Mouse (Mus musculus): ENCODE data around the gene Proser2. TPM values are rescaled to one million over a fixed set of nuclear protein-coding genes. Genes with fewer than 3 reads are reported as not detected.

The Proser2 gene
- polyA plus RNA-seq (2012; rRNA removed), result 1.6 and 2.1 TPM in 2 replicates
- polyA plus RNA-seq (2014; fragmentation: Nextera tagmentation; extraction: Ambion mirVana), result 3.0 and 3.6 TPM in 2 replicates

DNA sequence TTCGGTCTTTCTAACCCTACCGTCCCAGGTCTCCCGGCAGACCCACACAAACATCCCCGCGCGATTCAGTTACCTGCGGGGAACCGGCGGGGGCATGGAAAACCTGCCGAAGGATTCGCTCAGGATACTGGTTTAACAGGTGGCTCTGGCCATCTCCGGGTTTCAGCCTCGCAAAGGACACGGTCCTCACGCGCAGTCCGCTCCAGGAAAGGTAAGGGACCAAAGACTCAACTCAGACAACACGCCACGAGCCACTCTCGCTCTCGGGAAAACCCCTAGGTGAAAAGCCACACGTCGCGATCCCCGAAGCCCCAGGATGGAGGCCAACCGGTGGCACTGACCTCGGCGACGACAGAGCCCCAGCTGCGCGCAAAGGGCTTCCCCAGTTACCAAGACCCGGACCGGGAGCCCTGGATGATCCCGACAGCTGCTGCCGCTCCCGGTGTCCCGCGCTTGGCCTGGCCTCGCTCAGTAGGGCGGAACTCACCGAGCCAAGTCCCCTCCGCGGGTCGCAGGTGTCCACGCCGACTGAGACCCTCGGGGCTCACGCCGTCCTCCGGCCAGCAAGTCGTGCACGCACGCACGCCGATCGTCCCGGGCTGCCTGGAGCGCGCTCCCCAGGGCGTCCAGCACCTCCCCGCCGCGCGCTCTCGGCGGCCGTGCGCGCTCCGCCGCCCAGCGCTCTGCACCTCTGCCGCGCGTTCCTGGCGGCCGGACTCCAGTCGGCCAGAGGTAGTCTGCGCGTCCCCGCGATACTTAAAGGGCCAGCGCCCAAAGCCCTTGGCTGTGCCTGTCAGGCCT lies at the start of gene Proser2:
Proser2 (minus strand) TSS at position 657 of the 801 bp plus-strand sequence.
- Histone ChIP-seq H3K9me3 (ENCODE audit: control insufficient read depth, low read length) (no peaks in the 10 kb centered on the region), H3K4me3 (ENCODE audit: insufficient read depth in 1 of 2, low read depth in 2 of 2, low read length in 2 of 2) (peak within 1 kb of the TSS; percentile 53 to 61), H3K36me3 (replicated peaks; ENCODE audit: control insufficient read depth, insufficient read depth, low read depth) (no peaks in the 10 kb centered on the region), H3K4me1 (replicated peaks; ENCODE audit: control insufficient read depth in 2 of 2, insufficient read depth in 2 of 2, low read length in 1 of 2) (peaks cover 0 to 5% of the 10 kb centered on the region in 2 experiments; a peak in 1 of 4 replicates), H3K9ac (replicated peaks) (no peak within 1 kb of the TSS), H3K27ac (no peak within 1 kb of the TSS), H3K27me3 (ENCODE audit: control insufficient read depth, insufficient read depth, low read length) (peaks cover 32% of the 10 kb centered on the region), H3K4me2 (ENCODE audit: low read depth) (peak within 1 kb of the TSS; percentile 74)
- DNase-seq (ENCODE audit: low read depth in 3 of 3, low spot score in 3 of 3), result peak; percentile 24 to 29 (median 28)
- under 1% methylated on average over 83 of the region's 83 CpGs for WGBS (ENCODE audit: insufficient replicate concordance)
- TF ChIP-seq EP300 (IDR thresholded peaks at IDR 0.05; ENCODE audit: low read depth), result no peak
- TF ChIP-seq CTCF (IDR thresholded peaks at IDR 0.05; ENCODE audit: low read depth), result no peak
- peak; percentile 82 for ATAC-seq (ENCODE audit: insufficient read depth)

- Histone ChIP-seq H3K4me1 (replicated peaks; ENCODE audit: control insufficient read depth in 2 of 2, insufficient read depth in 2 of 2, low read length in 1 of 2) (no peaks in the 10 kb centered on the region), H3K9ac (replicated peaks) (no peak overlapping the region), H3K9me3 (ENCODE audit: control insufficient read depth, low read length) (no peaks in the 10 kb centered on the region), H3K27ac (no peak overlapping the region), H3K36me3 (replicated peaks; ENCODE audit: control insufficient read depth, insufficient read depth, low read depth) (no peaks in the 10 kb centered on the region), H3K27me3 (ENCODE audit: control insufficient read depth, insufficient read depth, low read length) (no peaks in the 10 kb centered on the region), H3K4me3 (ENCODE audit: insufficient read depth in 1 of 2, low read depth in 2 of 2, low read length in 2 of 2) (no peak overlapping the region), H3K4me2 (ENCODE audit: low read depth) (no peak overlapping the region)
- no peak for TF ChIP-seq EP300 (IDR thresholded peaks at IDR 0.05; ENCODE audit: low read depth)
- no peak for TF ChIP-seq CTCF (IDR thresholded peaks at IDR 0.05; ENCODE audit: low read depth)
- 82% methylated on average over 1 of the region's 1 CpGs for WGBS (ENCODE audit: insufficient replicate concordance)
- no peak for ATAC-seq (ENCODE audit: insufficient read depth)
- no peak for DNase-seq (ENCODE audit: low read depth in 3 of 3, low spot score in 3 of 3)
These were observed 49.7 kb upstream of the Proser2 start for GRCm38 (mm10) chr2:6179749-6180117.

DNA sequence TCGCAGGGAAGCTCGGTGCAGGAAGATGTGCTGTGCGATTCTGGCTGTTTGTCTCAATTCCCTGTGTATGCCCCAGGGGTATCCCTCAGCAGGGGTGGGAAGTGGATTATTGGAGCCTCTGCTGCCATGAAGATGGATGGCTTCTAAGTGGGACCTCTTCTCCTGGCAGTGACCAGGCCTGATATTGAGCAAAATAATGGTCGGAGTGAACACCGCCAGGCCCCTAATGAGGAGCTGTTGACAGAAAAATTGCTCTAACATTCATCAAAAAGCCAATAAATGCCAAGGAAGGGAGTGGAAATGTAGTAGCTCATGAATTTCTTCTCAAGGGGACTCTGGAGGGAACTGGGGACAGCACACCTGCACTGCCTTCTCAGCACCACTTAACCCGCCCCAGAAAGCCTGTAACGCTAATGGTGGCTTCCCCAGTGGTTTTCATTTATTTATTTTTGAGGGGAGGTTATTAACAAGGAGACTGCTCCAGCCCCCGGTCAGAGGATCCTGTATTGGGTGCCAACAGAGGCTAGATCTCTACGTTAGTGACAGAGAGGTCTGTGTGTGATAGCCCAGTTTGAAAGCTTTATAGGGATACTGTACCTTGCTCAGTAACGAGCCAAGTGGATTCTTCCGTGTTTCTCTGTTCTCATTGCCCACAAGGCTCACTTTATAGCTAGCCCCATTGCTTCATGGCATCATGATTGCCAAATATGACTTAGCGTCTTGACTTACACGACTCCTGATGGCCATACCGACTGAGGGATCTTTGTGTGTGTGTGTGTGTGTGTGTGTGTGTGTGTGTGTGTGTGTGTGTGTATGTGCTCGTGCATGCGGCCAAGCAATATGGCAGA lies 49.1 kb upstream of the Proser2 start:
- no peak for TF ChIP-seq EP300 (IDR thresholded peaks at IDR 0.05; ENCODE audit: low read depth)
- no peak for TF ChIP-seq CTCF (IDR thresholded peaks at IDR 0.05; ENCODE audit: low read depth)
- ATAC-seq (ENCODE audit: insufficient read depth) (no peak), DNase-seq (ENCODE audit: low read depth in 3 of 3, low spot score in 3 of 3) (no peak)
- 74% methylated on average over 16 of the region's 16 CpGs for WGBS (ENCODE audit: insufficient replicate concordance)
- no peaks in the 10 kb centered on the region for H3K36me3 ChIP-seq (replicated peaks; ENCODE audit: control insufficient read depth, insufficient read depth, low read depth)
- no peak overlapping the region for H3K4me3 ChIP-seq (ENCODE audit: insufficient read depth in 1 of 2, low read depth in 2 of 2, low read length in 2 of 2)
- H3K4me1 ChIP-seq (replicated peaks; ENCODE audit: control insufficient read depth in 2 of 2, insufficient read depth in 2 of 2, low read length in 1 of 2), result no peaks in the 10 kb centered on the region
- H3K9ac ChIP-seq (replicated peaks), result no peak overlapping the region
- H3K4me2 ChIP-seq (ENCODE audit: low read depth), result no peak overlapping the region
- H3K27me3 ChIP-seq (ENCODE audit: control insufficient read depth, insufficient read depth, low read length), result no peaks in the 10 kb centered on the region
- no peak overlapping the region for H3K27ac ChIP-seq
- H3K9me3 ChIP-seq (ENCODE audit: control insufficient read depth, low read length), result no peaks in the 10 kb centered on the region

DNA sequence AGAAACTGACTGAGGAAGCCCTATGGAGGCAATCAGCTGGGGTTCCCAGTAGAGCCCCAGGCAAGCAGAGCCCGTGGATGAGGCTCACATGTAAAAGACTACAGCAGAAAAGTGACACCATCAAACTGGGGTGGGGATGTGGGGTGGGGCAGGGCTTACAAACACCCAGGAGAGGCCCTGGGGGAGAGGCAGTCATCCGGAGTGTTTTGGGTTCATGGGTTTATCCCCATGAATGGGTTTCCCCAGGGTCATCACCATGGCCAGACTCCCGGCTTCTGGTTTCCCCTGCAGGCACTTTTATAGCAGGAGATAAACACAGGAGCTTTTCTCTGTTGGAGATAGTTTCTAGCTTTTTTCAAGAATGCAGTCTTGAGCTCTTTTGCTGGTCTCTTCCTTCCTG lies 43.0 kb upstream of the Proser2 start:
- no peak overlapping the region for H3K4me2 ChIP-seq (ENCODE audit: low read depth)
- no peaks in the 10 kb centered on the region for H3K4me1 ChIP-seq (replicated peaks; ENCODE audit: control insufficient read depth in 2 of 2, insufficient read depth in 2 of 2, low read length in 1 of 2)
- no peak overlapping the region for H3K9ac ChIP-seq (replicated peaks)
- ATAC-seq (ENCODE audit: insufficient read depth) (no peak), DNase-seq (ENCODE audit: low read depth in 3 of 3, low spot score in 3 of 3) (no peak)
- no peaks in the 10 kb centered on the region for H3K9me3 ChIP-seq (ENCODE audit: control insufficient read depth, low read length)
- TF ChIP-seq EP300 (IDR thresholded peaks at IDR 0.05; ENCODE audit: low read depth), result no peak
- TF ChIP-seq CTCF (IDR thresholded peaks at IDR 0.05; ENCODE audit: low read depth), result no peak
- H3K4me3 ChIP-seq (ENCODE audit: insufficient read depth in 1 of 2, low read depth in 2 of 2, low read length in 2 of 2), result no peak overlapping the region
- no peaks in the 10 kb centered on the region for H3K36me3 ChIP-seq (replicated peaks; ENCODE audit: control insufficient read depth, insufficient read depth, low read depth)
- H3K27ac ChIP-seq, result no peak overlapping the region
- H3K27me3 ChIP-seq (ENCODE audit: control insufficient read depth, insufficient read depth, low read length), result no peaks in the 10 kb centered on the region
- WGBS (ENCODE audit: insufficient replicate concordance), result 48% methylated on average over 3 of the region's 3 CpGs

- no peaks in the 10 kb centered on the region for H3K27me3 ChIP-seq (ENCODE audit: control insufficient read depth, insufficient read depth, low read length)
- H3K9ac ChIP-seq (replicated peaks), result no peak overlapping the region
- no peak overlapping the region for H3K4me2 ChIP-seq (ENCODE audit: low read depth)
- H3K9me3 ChIP-seq (ENCODE audit: control insufficient read depth, low read length), result no peaks in the 10 kb centered on the region
- no peak for TF ChIP-seq EP300 (IDR thresholded peaks at IDR 0.05; ENCODE audit: low read depth)
- no peak for TF ChIP-seq CTCF (IDR thresholded peaks at IDR 0.05; ENCODE audit: low read depth)
- no peak for DNase-seq (ENCODE audit: low read depth in 3 of 3, low spot score in 3 of 3)
- no peak for ATAC-seq (ENCODE audit: insufficient read depth)
- no peaks in the 10 kb centered on the region for H3K4me1 ChIP-seq (replicated peaks; ENCODE audit: control insufficient read depth in 2 of 2, insufficient read depth in 2 of 2, low read length in 1 of 2)
- 60% methylated on average over 2 of the region's 2 CpGs for WGBS (ENCODE audit: insufficient replicate concordance)
- H3K36me3 ChIP-seq (replicated peaks; ENCODE audit: control insufficient read depth, insufficient read depth, low read depth), result no peaks in the 10 kb centered on the region
- H3K27ac ChIP-seq, result no peak overlapping the region
- no peak overlapping the region for H3K4me3 ChIP-seq (ENCODE audit: insufficient read depth in 1 of 2, low read depth in 2 of 2, low read length in 2 of 2)
These were observed 38.5 kb upstream of the Proser2 start for GRCm38 (mm10) chr2:6168560-6168959.
